Mouse (Mus musculus) intestine, embryonic 16.5 days (tissue): ENCODE data around the gene Lpar1. TPM values are rescaled to one million over a fixed set of nuclear protein-coding genes. Genes with fewer than 3 reads are reported as not detected.
A peak's percentile ranks its signal among the peaks of the same experiment; 100 is the strongest.
"Not testable (repeated sequence)": the region's sequence is repeated elsewhere in the genome, so short reads cannot be mapped to it uniquely, and the experiment has no call there.

Experiments
- ATAC-seq: fragments of 200-750 bp; cut with Nextera tagmentation; 2 replicates; pipeline ENCODE4 v1.8.0; 2017; ENCODE audit warnings: moderate TSS enrichment, moderate library complexity
- H3K27ac ChIP-seq: fragments of 300-500 bp; sonication (generic); 2 replicates; pipeline ENCODE4 v1.5.1; 2014; ENCODE audit warnings: mild to moderate bottlenecking, low read length
- H3K27me3 ChIP-seq: fragments of 300-500 bp; sonication (generic); replicated peaks from 2 replicates; pipeline ENCODE4 v1.6.1; 2014; ENCODE audit warnings: low read length, control low read depth, mixed read lengths; ENCODE audit not compliant: control insufficient read depth, insufficient read depth
- H3K36me3 ChIP-seq: fragments of 300-500 bp; sonication (generic); 2 replicates; pipeline ENCODE4 v1.6.1; 2014; ENCODE audit warnings: low read length, control low read depth; ENCODE audit not compliant: control insufficient read depth, insufficient read depth
- H3K4me1 ChIP-seq: fragments of 300-500 bp; sonication (generic); 2 replicates; pipeline ENCODE4 v1.6.1; 2014; ENCODE audit warnings: low read length, control low read depth, mixed read lengths; ENCODE audit not compliant: control insufficient read depth, insufficient read depth
- H3K4me2 ChIP-seq: fragments of 300-500 bp; sonication (generic); 2 replicates; pipeline ENCODE4 v1.6.1; 2014; ENCODE audit warnings: low read depth, low read length, control low read depth
- H3K4me3 ChIP-seq: fragments of 300-500 bp; sonication (generic); 2 replicates; pipeline ENCODE4 v1.5.1; 2014; ENCODE audit warnings: mild to moderate bottlenecking, low read length
- H3K9ac ChIP-seq: fragments of 300-500 bp; sonication (generic); 2 replicates; pipeline ENCODE4 v1.6.1; 2014; ENCODE audit warnings: low read depth, low read length
- H3K9me3 ChIP-seq: fragments of 300-500 bp; sonication (generic); 2 replicates; pipeline ENCODE4 v1.6.1; 2016; ENCODE audit warnings: low read length, control low read depth; ENCODE audit not compliant: control insufficient read depth
- WGBS: fragments of 180-500 bp; shearing (Covaris S2); extraction: QIAGEN DNeasy Blood & Tissue Kit; methylation state at CpG from one replicate; pipeline ENCODE4 v1.1.7; 2014; 5-methylcytosine and 5-hydroxymethylcytosine counted together
- polyA plus RNA-seq: library from polyadenylated mRNA; unstranded; fragments of >200 nt; fragmentation: Nextera tagmentation; extraction: Ambion mirVana; gene quantifications from 2 replicates; pipeline ENCODE4 v1.2.1, GENCODE M21; 2015

The Lpar1 gene
- polyA plus RNA-seq, 1 experiment from 2014 or later: 54.1 TPM

GRCm38 (mm10) chr4:58551820-58552219 lies 1.9 kb downstream of the Lpar1 start:
- Histone ChIP-seq H3K36me3 (no peaks in the 10 kb centered on the region), H3K4me2 (peak overlapping the region; percentile 79), H3K4me3 (peak overlapping the region; percentile 79), H3K27ac (peak overlapping the region; percentile 94; the same call in 1 of the 2 replicates), H3K9ac (peak overlapping the region; percentile 91), H3K9me3 (no peaks in the 10 kb centered on the region), H3K27me3 (no peaks in the 10 kb centered on the region), H3K4me1 (peaks cover 28% of the 10 kb centered on the region)
- ATAC-seq: no peak
- 4% methylated on average over 4 of the region's 4 CpGs for WGBS

- Histone ChIP-seq H3K4me2 (no peak overlapping the region), H3K4me3 (no peak overlapping the region), H3K27ac (peak overlapping the region; percentile 14; the same call in 1 of the 2 replicates), H3K9me3 (no peaks in the 10 kb centered on the region), H3K9ac (no peak overlapping the region), H3K27me3 (no peaks in the 10 kb centered on the region), H3K4me1 (peaks cover 37% of the 10 kb centered on the region), H3K36me3 (no peaks in the 10 kb centered on the region)
- WGBS: 77% methylated on average over 9 of the region's 9 CpGs
- no peak for ATAC-seq
Measured at GRCm38 (mm10) chr4:58547725-58548124, 6.0 kb downstream of the Lpar1 start.

GRCm38 (mm10) chr4:58547273-58547565 lies 6.5 kb downstream of the Lpar1 start:
- Histone ChIP-seq H3K9ac (no peak overlapping the region), H3K27ac (peak overlapping the region; percentile 14; the same call in 1 of the 2 replicates), H3K9me3 (no peaks in the 10 kb centered on the region), H3K4me3 (no peak overlapping the region), H3K4me1 (peaks cover 37% of the 10 kb centered on the region), H3K27me3 (no peaks in the 10 kb centered on the region), H3K36me3 (no peaks in the 10 kb centered on the region), H3K4me2 (no peak overlapping the region)
- 36% methylated on average over 4 of the region's 4 CpGs for WGBS
- no peak for ATAC-seq

GRCm38 (mm10) chr4:58546441-58547272 lies 7.0 kb downstream of the Lpar1 start:
- peak; percentile 89 for ATAC-seq
- H3K36me3 ChIP-seq: no peaks in the 10 kb centered on the region
- peak overlapping the region; percentile 22 for H3K4me2 ChIP-seq
- no peaks in the 10 kb centered on the region for H3K9me3 ChIP-seq
- 27% methylated on average over 11 of the region's 11 CpGs for WGBS
- peak overlapping the region; percentile 6; the same call in 1 of the 2 replicates for H3K4me3 ChIP-seq
- peak overlapping the region; percentile 30; the same call in 1 of the 2 replicates for H3K9ac ChIP-seq
- no peaks in the 10 kb centered on the region for H3K27me3 ChIP-seq
- peak overlapping the region; percentile 89 for H3K27ac ChIP-seq
- peaks cover 37% of the 10 kb centered on the region for H3K4me1 ChIP-seq

- Histone ChIP-seq H3K4me2 (peak overlapping the region; percentile 22), H3K9ac (peak overlapping the region; percentile 30), H3K36me3 (no peaks in the 10 kb centered on the region), H3K4me1 (peaks cover 41% of the 10 kb centered on the region), H3K27ac (peak overlapping the region; percentile 89), H3K9me3 (no peaks in the 10 kb centered on the region), H3K4me3 (peak overlapping the region; percentile 6; the same call in 1 of the 2 replicates), H3K27me3 (no peaks in the 10 kb centered on the region)
- 13% methylated on average over 9 of the region's 9 CpGs for WGBS
- ATAC-seq: peak; percentile 88
Measured at GRCm38 (mm10) chr4:58545888-58546432, 7.7 kb downstream of the Lpar1 start.

- H3K27ac ChIP-seq: no peak overlapping the region
- H3K27me3 ChIP-seq: no peaks in the 10 kb centered on the region
- ATAC-seq: no peak
- H3K4me1 ChIP-seq: peaks cover 31% of the 10 kb centered on the region
- WGBS: 90% methylated on average over 3 of the region's 3 CpGs
- H3K36me3 ChIP-seq: peaks cover 2% of the 10 kb centered on the region; the same call in 1 of the 2 replicates
- H3K9me3 ChIP-seq: no peaks in the 10 kb centered on the region
- no peak overlapping the region for H3K9ac ChIP-seq
- H3K4me3 ChIP-seq: no peak overlapping the region
- H3K4me2 ChIP-seq: no peak overlapping the region
Measured at GRCm38 (mm10) chr4:58543171-58543570, 10.5 kb downstream of the Lpar1 start.

GRCm38 (mm10) chr4:58542656-58543055 lies 11.0 kb downstream of the Lpar1 start:
- not testable (repeated sequence) for H3K9ac ChIP-seq, H3K36me3 ChIP-seq, H3K9me3 ChIP-seq, H3K27me3 ChIP-seq, ATAC-seq, H3K4me2 ChIP-seq, H3K4me3 ChIP-seq, H3K27ac ChIP-seq
- peaks cover 28% of the 10 kb centered on the region for H3K4me1 ChIP-seq
- WGBS: 91% methylated on average over 7 of the region's 7 CpGs

- Histone ChIP-seq H3K27ac (peak overlapping the region; percentile 5; the same call in 1 of the 2 replicates), H3K9me3 (no peaks in the 10 kb centered on the region; the same call in 1 of the 2 replicates), H3K4me3 (no peak overlapping the region), H3K27me3 (no peaks in the 10 kb centered on the region), H3K4me2 (no peak overlapping the region), H3K4me1 (peaks cover 11% of the 10 kb centered on the region), H3K36me3 (peaks cover 4% of the 10 kb centered on the region; the same call in 1 of the 2 replicates), H3K9ac (no peak overlapping the region)
- WGBS: 80% methylated on average over 3 of the region's 3 CpGs
- ATAC-seq: peak; percentile 73
Measured at GRCm38 (mm10) chr4:58540841-58541240, 12.9 kb downstream of the Lpar1 start.

GRCm38 (mm10) chr4:58540385-58540784 lies 13.3 kb downstream of the Lpar1 start:
- WGBS: 82% methylated on average over 8 of the region's 8 CpGs
- Histone ChIP-seq H3K27ac (peak overlapping the region; percentile 5; the same call in 1 of the 2 replicates), H3K9me3 (no peaks in the 10 kb centered on the region; the same call in 1 of the 2 replicates), H3K9ac (no peak overlapping the region), H3K4me3 (no peak overlapping the region), H3K4me1 (peaks cover 8% of the 10 kb centered on the region), H3K27me3 (no peaks in the 10 kb centered on the region), H3K36me3 (peaks cover 4% of the 10 kb centered on the region; the same call in 1 of the 2 replicates), H3K4me2 (no peak overlapping the region)
- ATAC-seq: peak; percentile 34; the same call in 1 of the 2 replicates
